Mouse (Mus musculus) lung, adult 2 months (tissue): ENCODE measurements around the gene Gmpr.

Experiments
- CTCF ChIP-seq: fragments of 200-500 bp; IDR thresholded peaks from 2 replicates; pipeline ENCODE4 v1.5.1; 2011; ENCODE audit warnings: mild to moderate bottlenecking, low read length, control low read depth; ENCODE audit not compliant: insufficient read depth
- POLR2A ChIP-seq: fragments of 200-500 bp; IDR thresholded peaks from 2 replicates; pipeline ENCODE4 v1.6.1; 2011; ENCODE audit warnings: low read depth, mild to moderate bottlenecking, control low read depth, low read length, borderline replicate concordance; ENCODE audit errors: extremely low read depth

- TF ChIP-seq POLR2A (no peak), CTCF (no peak)
These were observed 7.9 kb upstream of the Gmpr start for GRCm38 (mm10) chr13:45499391-45499790.
